Mouse (Mus musculus) telencephalon, adult 2 months (tissue): ENCODE measurements around the gene Larp4b.
"Not testable (repeated sequence)": the region's sequence is repeated elsewhere in the genome, so short reads cannot be mapped to it uniquely, and the experiment has no call there.

Experiments
- DNase-seq: peaks from one replicate; pipeline ENCODE4 v3.0.0-alpha.2; 2011; ENCODE audit warnings: low read depth, low spot score

Gene Larp4b

DNA sequence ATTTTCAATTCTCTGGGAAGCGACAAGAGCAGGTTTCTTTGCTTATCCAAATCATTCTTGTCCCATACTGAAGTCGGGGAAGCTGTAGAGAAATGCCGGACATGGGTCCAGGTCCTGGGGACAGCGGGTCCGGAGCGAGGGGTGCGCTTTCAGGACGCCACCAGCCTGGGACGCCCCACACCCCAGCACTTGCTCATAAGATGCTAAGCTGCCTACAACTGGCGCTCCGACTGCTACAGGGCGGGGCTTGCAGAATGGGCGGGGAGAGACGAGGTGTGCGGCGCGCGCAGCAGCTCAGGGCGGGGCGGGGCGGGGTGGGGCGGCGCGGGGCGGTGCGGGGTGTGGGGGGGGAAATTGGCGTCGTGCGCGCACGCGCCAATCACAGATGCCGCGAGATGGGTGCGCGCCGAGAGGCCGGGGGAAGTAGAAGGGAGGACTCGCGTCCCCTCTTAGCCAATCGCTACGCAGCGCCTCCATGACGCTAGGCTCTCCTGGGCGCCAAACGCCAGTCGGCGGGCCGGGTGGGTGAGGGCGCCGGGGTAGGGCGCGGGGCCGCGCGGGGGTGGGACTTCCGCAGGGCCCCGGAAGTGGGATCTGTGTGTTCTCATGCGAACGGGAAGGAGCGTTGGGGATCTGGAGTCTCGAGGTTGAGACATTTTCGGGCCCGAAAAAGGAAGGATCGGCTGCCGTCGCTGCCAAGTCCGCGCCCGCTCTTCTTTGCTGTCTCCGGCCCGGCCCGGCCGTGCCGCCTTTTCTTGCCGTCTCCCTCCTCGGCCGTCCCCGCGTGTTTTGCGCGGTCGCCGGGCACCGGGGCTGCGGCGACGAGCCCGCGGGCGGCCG is at the start of gene Larp4b:
Larp4b (plus strand) TSS at position 566 of the 840 bp plus-strand sequence.
- peak; percentile 97 for DNase-seq

GRCm38 (mm10) chr13:9044731-9045130 is 49.0 kb upstream of the Larp4b start:
- no peak for DNase-seq

DNA sequence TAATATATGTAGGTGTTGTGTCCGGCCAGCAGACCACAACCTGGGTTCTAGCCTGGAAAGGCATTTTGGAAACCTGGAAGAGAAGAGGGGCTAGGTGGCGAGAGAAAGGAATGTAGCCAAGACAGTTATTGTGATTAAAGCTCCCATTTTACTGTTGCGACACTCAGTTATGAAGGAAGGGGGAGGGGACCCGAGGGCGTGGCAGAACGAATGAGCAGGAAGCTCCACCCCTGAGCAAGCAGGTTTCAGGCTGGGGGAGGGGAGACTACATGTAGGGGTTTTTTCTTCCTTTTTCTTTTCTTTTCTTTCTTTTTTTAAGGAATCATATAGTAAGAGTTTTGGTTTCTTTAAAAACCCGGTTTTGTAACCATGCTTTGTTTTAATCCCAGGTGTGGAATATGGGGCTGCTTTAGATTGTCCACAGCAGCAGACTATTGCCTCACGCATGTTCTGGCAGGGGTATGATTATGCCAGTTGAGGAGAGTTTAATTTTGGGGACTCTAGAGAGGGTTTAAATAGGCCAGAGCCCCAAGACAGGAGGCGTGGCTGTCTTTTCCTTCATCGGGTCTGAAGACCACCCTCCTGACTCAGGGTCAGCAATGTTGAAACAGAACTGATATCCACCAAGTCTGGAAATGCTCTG is 41.5 kb upstream of the Larp4b start:
- not testable (repeated sequence) for DNase-seq

DNA sequence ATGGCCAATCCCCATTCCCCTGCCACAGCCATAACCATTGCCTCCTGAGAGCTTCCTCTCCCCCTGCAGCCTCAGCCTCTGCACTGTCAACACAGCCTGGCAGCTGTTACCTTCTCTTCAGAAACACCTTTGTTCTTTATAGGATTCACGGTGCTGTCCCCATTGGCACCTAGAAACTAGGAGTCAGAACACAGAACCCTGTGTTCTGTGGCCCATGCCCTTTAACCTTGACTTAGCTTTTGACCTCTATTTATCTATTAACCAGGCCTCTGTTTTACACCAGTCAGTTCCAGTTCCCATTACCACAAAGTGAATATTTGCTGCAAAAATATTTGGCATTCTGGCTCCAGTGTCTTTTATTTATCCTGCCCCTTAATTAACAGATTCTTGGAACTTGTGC is 36.4 kb upstream of the Larp4b start:
- DNase-seq = no peak

DNA sequence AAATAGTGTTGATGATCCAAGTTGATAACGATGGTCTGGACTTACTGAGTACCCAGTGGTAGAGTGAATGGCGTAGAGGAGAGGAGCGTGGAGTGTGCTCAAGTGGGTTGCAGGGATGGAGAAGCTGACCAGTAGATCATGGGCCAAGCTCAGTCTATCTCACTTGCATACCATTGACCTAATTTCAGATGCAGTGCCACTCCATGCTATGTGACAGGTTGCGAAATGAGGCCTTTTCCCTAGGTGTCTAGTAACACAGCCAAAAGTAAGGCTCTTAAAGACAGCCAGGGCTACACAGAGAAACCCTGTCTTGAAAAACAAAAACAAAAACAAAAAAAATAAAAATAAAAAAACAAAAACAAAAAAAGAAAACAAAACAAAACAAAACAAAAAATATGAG is 35.0 kb upstream of the Larp4b start:
- no peak for DNase-seq

DNA sequence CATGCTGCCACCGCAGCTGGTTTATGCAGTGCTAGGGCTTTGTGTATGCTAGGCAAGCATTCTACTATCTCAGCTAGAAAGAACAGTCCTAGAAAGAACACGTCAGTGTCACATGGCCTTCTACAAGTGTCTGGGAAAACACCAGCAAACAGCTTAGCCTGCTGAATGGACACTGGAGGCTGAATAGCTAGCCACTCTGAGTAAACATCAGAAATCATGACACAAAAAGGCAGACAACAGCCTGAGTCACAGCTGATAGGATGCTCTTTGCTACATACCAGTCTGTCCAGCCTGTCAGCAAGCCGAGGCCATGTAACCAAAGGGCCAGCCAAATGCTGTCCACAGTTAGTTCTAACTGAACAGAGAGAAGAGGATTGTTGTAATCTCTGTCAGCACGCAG is 32.3 kb upstream of the Larp4b start:
- peak; percentile 6 for DNase-seq

DNA sequence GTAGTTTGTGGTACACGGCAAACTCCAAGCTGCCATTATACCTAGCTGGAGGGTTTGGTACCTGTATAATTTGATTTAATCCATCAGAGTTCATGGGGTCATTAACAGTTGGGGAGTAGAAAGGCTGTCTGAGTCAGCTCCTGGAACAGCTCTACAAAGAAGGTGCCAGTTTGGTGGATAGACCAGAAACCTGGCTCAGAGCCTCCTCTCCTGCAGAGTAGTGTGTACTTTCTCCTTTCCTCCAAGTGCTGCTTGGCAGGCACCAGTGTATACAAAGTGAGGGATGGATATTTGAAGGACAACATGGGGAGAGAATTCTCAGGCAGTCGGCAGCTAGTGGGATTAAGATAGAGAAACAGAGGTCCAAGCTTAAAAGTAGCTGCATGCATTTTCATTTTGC is 29.5 kb upstream of the Larp4b start:
- no peak for DNase-seq

GRCm38 (mm10) chr13:9066107-9066506 is 27.6 kb upstream of the Larp4b start:
- peak; percentile 64 for DNase-seq

- no peak for DNase-seq
These were observed 22.7 kb upstream of the Larp4b start for GRCm38 (mm10) chr13:9071008-9071407.

- DNase-seq = no peak
These were observed 19.9 kb upstream of the Larp4b start for GRCm38 (mm10) chr13:9073818-9074217.

GRCm38 (mm10) chr13:9075825-9076592 is 17.7 kb upstream of the Larp4b start:
- no peak for DNase-seq

GRCm38 (mm10) chr13:9082128-9082883 is 11.4 kb upstream of the Larp4b start:
- no peak for DNase-seq

DNA sequence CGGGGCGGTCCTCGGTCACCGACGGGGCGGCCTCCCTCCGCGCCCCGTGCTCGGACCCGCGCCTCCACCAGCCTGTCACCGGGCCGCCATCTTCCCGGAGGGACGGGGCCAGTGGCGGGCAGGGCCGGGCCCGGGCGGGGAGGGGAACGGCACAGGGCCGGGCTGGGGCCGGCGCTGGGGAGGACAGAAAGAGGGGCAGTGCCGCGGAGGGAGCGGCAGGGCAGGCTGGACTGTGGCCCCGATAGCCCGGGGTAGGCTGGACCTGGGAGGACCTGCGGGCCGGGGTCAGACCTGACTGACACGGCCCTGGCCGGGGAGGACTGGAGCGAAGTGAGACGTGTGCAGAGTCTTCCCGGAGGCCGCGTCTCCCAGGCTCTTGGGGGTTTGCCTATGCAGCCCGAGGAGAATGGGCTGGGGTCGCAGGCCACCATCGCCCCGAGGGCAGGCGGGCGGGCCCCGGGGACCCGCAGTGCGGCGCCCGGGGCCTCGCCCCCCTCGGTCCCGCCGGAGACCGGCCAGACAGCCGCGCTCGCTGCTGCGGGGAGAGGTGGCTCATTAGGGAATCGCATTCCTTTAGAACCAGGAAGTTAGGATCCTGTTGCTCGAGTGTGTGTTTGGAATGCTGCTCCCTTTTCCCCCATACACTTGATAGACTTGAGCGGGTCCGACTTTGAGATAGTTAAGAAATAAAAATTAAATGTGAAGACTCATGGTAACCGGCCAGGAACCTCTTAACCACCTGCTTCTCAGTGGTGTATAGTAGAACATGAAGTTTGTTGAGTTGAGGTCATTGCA is 702 bp downstream of the Larp4b start:
- DNase-seq = no peak

DNA sequence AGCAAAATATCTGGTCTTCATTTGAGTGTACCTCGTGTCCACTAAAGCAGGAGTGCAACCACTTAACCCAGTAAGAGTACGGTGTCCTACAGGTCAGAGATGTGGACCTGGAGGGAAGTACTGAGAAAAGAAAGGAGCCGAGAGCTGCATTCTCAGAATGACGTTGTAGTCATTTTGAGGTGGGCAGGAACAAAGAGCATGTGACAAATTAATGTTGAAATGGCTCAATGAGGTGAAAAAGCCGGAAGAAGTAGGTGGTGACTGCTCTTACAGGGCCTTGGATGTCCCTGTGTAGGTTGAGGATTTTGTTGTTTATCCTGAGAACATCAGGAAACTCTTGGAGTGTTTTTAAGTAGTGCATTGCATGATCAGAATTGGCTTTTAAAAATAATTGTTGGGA is 5.6 kb downstream of the Larp4b start:
- no peak for DNase-seq

DNA sequence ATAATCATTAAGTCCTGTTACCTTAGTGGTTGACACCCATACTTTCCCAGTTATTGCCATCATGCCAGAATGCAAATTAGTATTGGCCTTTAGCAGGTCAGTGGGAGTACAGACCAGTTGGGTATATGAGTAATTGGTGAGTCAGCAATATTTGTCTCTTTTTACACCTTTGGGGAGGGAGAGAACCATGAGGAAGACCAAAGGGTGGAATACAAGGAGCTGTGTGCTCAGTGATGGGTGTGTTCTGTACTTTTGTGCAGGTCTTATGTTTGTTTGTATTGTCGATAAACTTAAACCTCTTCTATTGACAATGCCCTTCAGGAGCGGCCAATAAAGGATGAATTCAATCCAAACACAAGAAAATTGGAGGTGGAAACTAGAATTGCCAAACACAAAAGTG is 6.8 kb downstream of the Larp4b start:
- DNase-seq = no peak

DNA sequence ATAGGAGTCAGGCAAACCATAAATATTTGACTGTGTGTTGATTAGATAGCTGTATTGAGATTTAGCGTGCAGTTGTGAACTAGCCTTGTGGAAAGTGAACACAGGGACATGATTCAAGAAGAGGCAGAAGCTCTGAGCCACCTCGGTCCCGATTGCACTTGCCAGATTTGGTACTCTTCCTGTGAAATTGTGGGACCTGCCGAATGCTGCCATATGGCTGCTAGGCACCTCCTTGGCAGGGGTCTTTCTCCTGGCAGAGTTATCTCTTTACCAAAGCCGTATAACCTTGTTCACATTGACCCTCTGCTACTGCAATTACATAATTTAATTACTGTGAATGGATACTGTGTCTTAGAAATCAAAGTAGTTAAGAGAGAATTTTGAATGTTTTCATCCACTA is 12.6 kb downstream of the Larp4b start:
- no peak for DNase-seq

GRCm38 (mm10) chr13:9106992-9107858 is 13.5 kb downstream of the Larp4b start:
- DNase-seq = no peak

GRCm38 (mm10) chr13:9113735-9114134 is 20.1 kb downstream of the Larp4b start:
- no peak for DNase-seq

GRCm38 (mm10) chr13:9120835-9121542 is 27.3 kb downstream of the Larp4b start:
- DNase-seq = no peak
